Mouse (Mus musculus): Measurements from ENCODE around the gene Akap8l. TPM values are rescaled to one million over a fixed set of nuclear protein-coding genes. Genes with fewer than 3 reads are reported as not detected.

Akap8l gene
- polyA plus RNA-seq, 1 experiment from 2014 or later = 140 TPM

DNA sequence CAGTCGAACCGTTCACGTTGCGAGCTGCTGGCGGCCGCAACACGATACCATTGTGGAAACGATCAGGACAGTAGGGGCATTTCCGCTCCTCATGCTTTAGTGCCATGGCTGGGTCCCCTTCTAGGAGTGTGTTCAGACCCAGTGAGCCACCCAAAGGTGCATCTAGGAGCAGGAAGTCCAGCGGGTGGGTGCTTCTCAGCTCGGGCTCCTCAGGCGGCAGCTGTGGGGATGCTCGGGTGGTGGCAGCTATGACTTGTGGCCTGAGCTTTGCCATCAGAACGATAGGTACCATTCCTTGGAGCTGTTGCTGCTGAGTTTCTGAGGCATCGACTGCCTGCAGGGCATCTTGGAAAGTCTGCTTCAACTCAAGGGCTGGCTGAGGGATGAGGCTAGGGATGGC, 26.1 kb upstream of the Akap8l start:
- no peak overlapping the region for H3K27ac ChIP-seq (replicated peaks)
- WGBS = 86% methylated on average over 15 of the region's 15 CpGs
- H3K4me1 ChIP-seq = no peaks in the 10 kb centered on the region
- no peak overlapping the region for H3K4me2 ChIP-seq (replicated peaks)
- H3K9me3 ChIP-seq = no peaks in the 10 kb centered on the region
- H3K27me3 ChIP-seq = no peaks in the 10 kb centered on the region
- peaks cover 18% of the 10 kb centered on the region for H3K36me3 ChIP-seq
- no peak overlapping the region for H3K4me3 ChIP-seq
- H3K9ac ChIP-seq (replicated peaks) = no peak overlapping the region
- ATAC-seq (replicated peaks) = no peak

DNA sequence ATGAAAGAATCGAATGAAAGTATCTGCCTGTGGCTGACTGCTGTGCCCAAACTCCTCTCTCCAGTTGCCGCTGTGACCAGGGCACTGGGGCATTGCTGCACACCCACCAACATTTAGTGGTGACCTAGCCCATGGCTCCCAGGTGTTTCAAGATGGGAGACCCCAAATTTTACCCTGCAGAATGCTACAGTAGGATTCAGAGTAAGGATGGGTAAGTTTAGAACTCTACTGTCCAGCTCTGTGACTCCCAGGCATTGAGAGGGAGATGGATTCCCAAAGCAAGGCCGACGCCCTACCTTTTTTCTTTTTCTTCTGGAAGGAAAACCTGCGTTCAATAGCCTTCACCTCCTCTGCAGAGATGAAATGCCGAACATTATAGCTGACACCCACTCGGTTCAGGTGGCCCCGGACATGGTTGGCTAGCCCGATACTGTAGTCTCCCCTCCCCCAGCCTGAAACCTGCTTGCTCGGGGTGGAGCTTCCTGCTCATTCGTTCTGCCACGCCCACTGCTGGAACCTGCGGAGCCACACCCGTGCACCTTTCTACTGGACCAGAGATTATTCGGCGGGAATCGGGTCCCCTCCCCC, 18.7 kb upstream of the Akap8l start:
- Histone ChIP-seq H3K9me3 (no peaks in the 10 kb centered on the region), H3K4me3 (peak overlapping the region; percentile 24), H3K27me3 (no peaks in the 10 kb centered on the region), H3K36me3 (peaks cover 6% of the 10 kb centered on the region; the same call in 1 of the 2 replicates), H3K4me1 (peaks cover 10% of the 10 kb centered on the region), H3K27ac (replicated peaks) (no peak overlapping the region), H3K4me2 (replicated peaks) (peak overlapping the region; percentile 37), H3K9ac (replicated peaks) (no peak overlapping the region)
- ATAC-seq (replicated peaks) = no peak
- WGBS = 13% methylated on average over 14 of the region's 17 CpGs

DNA sequence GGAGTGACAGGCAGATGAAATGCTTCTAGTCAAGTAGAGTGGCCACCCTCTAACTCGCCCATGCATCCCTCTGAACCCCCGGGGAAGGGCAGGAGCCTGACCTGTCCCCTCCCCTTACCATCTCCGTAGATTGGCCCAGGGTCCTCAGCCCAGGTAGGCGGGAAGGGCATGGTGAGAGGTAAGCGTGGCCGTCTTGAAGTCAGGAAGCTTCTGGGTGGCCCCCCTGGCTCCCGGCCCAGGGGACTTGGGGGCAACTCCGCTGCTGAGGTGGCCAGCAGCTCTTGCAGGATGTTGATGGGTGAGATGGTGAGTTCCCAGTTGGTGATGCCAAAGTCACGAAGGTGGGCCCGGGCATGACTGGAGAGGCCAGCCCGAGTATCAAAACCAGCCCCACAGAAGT, 17.3 kb upstream of the Akap8l start:
- ATAC-seq (replicated peaks) = no peak
- Histone ChIP-seq H3K27ac (replicated peaks) (no peak overlapping the region), H3K9ac (replicated peaks) (no peak overlapping the region)

DNA sequence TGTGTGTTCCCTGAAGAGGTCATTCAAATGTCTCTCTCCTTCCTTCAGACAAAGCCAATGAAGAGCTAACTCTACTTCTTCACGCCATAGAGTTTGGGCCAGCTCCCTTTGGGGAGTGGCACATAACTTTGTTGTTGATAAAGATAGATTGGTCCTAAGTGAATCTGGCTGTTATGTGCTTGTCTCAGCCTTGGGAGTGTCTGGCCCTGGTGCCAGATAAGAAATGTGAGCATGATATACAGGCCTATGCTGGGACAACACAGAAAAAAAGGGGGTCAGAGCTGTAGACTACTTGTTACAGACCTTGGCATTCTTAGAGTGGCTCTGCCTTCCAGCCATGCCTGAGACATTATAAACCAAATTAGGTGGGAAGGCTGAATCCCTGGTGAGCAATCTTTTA, 14.9 kb upstream of the Akap8l start:
- Histone ChIP-seq H3K9ac (replicated peaks) (no peak overlapping the region), H3K27ac (replicated peaks) (no peak overlapping the region)
- WGBS = 91% methylated on average over 1 of the region's 1 CpGs

More for the DNA sequence above, 17.3 kb upstream of the Akap8l start:
- Histone ChIP-seq H3K4me2 (replicated peaks) (no peak overlapping the region), H3K36me3 (peaks cover 6% of the 10 kb centered on the region; the same call in 1 of the 2 replicates), H3K27me3 (no peaks in the 10 kb centered on the region), H3K9me3 (no peaks in the 10 kb centered on the region), H3K4me1 (peaks cover 19% of the 10 kb centered on the region), H3K4me3 (no peak overlapping the region)
- WGBS = 90% methylated on average over 11 of the region's 11 CpGs

DNA sequence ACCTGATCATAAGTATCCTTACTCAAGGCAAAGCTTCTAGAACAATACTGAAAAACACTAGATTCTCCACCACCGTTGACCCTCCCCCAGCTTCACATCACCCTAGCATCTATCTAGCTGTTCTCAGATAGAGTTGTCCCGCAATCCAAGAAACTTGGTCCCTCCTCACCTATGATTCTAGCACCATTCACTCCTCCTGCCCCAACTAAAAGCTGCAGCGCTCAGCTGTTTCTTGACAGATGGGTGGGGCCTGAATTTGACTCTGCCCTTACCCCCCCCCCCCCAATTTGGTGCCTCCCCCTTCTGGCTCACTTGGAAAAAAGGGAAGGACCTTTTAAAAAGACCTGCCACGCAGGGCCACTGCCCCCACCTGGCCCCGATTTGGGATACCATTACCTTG, 14.4 kb upstream of the Akap8l start:
- Histone ChIP-seq H3K4me3 (peak overlapping the region; percentile 96), H3K4me2 (replicated peaks) (peak overlapping the region; percentile 86), H3K27ac (replicated peaks) (peak overlapping the region; percentile 78), H3K4me1 (peaks cover 27% of the 10 kb centered on the region), H3K27me3 (no peaks in the 10 kb centered on the region), H3K36me3 (peaks cover 32% of the 10 kb centered on the region), H3K9me3 (no peaks in the 10 kb centered on the region), H3K9ac (replicated peaks) (no peak overlapping the region)
- WGBS = 65% methylated on average over 5 of the region's 5 CpGs
- ATAC-seq (replicated peaks) = peak; percentile 14

More for the DNA sequence above, 14.9 kb upstream of the Akap8l start:
- Histone ChIP-seq H3K4me3 (no peak overlapping the region), H3K27me3 (no peaks in the 10 kb centered on the region), H3K36me3 (peaks cover 27% of the 10 kb centered on the region), H3K4me2 (replicated peaks) (no peak overlapping the region), H3K4me1 (peaks cover 27% of the 10 kb centered on the region), H3K9me3 (no peaks in the 10 kb centered on the region)
- no peak for ATAC-seq (replicated peaks)

DNA sequence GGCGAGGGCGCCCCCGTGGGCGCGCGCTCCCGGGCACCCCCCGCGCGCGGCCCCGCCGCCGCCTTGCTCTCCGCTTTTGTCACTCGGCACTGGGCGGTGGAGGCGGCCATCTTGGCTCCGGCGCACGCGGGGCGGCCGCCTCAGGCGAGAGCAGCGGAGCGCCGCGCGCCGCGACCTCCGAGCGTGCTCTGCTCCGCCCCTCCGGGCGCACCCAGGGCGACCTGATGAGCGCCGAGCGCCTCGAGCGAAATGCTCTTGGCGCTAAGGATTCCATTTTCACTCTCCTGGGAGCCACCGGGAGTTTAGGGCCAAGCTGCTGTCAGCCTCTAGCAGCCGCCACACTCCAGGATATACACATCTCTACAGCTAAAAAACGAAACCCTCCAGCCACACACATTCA, 13.9 kb upstream of the Akap8l start:
- WGBS = under 1% methylated on average over 46 of the region's 47 CpGs
- peak overlapping the region; percentile 92 for H3K9ac ChIP-seq (replicated peaks)
- H3K27me3 ChIP-seq = no peaks in the 10 kb centered on the region
- H3K4me3 ChIP-seq = peak overlapping the region; percentile 96
- H3K27ac ChIP-seq (replicated peaks) = peak overlapping the region; percentile 78
- peak overlapping the region; percentile 86 for H3K4me2 ChIP-seq (replicated peaks)
- no peaks in the 10 kb centered on the region for H3K9me3 ChIP-seq
- peaks cover 27% of the 10 kb centered on the region for H3K4me1 ChIP-seq
- ATAC-seq (replicated peaks) = peak; percentile 97
- H3K36me3 ChIP-seq = peaks cover 37% of the 10 kb centered on the region

DNA sequence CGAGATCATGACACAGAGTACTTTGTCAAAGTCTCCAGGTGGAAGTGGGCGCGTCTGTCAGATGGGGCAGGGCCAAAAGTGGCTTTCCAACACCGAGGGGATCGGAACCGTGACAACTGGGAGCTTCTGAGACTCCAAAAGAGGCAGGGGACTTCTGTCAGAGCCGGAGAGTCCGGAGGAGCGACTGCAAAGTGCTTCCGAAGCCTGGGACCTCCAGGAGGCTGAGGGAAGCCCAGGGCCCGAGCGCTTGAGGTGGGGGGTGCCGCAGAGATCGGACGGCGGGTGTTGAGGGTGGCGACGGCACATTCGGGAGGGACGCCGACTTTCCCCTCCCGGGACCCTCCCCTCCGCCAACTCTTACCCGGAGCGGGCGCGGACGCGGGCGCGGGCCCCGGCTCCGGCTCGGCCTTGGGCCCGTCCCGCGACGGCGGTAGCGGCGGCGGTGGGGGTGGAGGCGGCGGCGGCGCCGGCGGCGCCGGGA, 13.5 kb upstream of the Akap8l start:
- peaks cover 42% of the 10 kb centered on the region for H3K36me3 ChIP-seq

DNA sequence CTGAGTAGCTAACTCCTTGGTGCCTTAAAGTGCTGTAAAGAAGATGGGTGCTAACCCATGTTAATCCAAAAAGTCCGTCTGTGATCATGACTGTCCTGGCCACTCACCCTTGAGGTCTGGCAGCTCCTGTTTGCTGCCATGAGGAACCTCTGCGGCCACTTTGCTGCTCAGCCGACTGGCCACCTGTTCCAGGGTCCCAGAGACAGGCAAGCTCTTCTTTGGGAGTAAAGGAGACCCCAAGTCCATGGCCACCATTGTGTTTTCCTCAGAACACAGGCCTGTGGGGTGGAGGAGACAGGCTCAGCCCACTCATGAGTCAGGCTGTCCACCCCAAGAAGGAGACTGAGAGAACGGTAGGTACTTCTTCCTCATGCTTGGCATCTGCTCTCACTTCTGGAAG, 12.3 kb upstream of the Akap8l start:
- Histone ChIP-seq H3K4me2 (replicated peaks) (peak overlapping the region; percentile 86), H3K9ac (replicated peaks) (no peak overlapping the region), H3K4me3 (peak overlapping the region; percentile 96), H3K9me3 (no peaks in the 10 kb centered on the region), H3K4me1 (peaks cover 23% of the 10 kb centered on the region), H3K27me3 (no peaks in the 10 kb centered on the region), H3K27ac (replicated peaks) (no peak overlapping the region), H3K36me3 (peaks cover 53% of the 10 kb centered on the region)
- no peak for ATAC-seq (replicated peaks)
- 84% methylated on average over 4 of the region's 4 CpGs for WGBS

More for the DNA sequence above, 13.5 kb upstream of the Akap8l start:
- Histone ChIP-seq H3K9ac (replicated peaks) (peak overlapping the region; percentile 92), H3K27me3 (no peaks in the 10 kb centered on the region), H3K4me2 (replicated peaks) (peak overlapping the region; percentile 86), H3K27ac (replicated peaks) (peak overlapping the region; percentile 78), H3K9me3 (no peaks in the 10 kb centered on the region), H3K4me3 (peak overlapping the region; percentile 96), H3K4me1 (peaks cover 23% of the 10 kb centered on the region)
- peak; percentile 51 for ATAC-seq (replicated peaks)
- WGBS = 0% methylated on average over 21 of the region's 50 CpGs

DNA sequence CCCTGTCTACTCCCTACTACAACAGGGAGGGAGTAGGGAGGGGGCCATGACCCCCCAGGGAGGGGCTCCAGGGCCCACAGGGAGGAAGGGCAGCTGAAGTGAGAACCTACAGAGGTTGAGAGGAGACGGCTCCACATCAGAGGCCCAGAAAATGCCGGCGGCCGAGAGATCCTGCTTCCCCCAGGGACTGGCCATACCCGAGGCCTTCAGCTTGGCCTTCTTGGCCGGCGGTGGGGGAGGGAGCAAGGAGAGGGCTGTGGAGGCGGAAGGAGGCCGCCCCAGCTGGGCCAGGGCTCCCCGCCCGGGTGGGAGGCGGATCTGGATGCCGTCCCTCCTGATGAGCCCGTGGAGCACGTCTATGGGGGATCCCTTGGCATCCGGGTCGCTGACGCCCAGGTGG, 9.5 kb upstream of the Akap8l start:
- H3K27ac ChIP-seq (replicated peaks) = no peak overlapping the region
- H3K36me3 ChIP-seq = peaks cover 75% of the 10 kb centered on the region
- H3K4me3 ChIP-seq = no peak overlapping the region
- ATAC-seq (replicated peaks) = no peak
- 90% methylated on average over 17 of the region's 18 CpGs for WGBS
- no peak overlapping the region for H3K4me2 ChIP-seq (replicated peaks)
- H3K27me3 ChIP-seq = no peaks in the 10 kb centered on the region
- H3K9me3 ChIP-seq = no peaks in the 10 kb centered on the region
- no peak overlapping the region for H3K9ac ChIP-seq (replicated peaks)
- H3K4me1 ChIP-seq = peaks cover 23% of the 10 kb centered on the region

DNA sequence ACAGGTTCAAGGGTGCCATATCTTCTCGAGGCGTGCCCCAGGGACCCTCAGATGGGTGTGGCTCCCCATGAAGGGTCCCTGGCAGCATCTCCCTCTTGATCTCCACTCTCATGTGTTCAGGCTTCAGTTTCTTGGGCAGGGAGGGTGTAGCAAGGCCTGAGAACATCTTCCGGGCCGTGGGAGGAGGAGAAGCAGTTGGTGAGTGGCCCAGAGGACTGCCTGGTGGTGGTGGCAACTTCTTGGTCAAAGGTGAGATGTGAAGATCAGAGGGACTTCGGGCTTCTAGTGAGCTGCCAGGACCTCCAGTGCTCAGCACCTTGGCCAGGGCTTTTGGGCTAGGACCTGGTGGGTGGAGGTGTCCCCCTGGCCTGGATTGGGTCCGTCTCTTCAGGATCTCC, 8.5 kb upstream of the Akap8l start:
- H3K27ac ChIP-seq (replicated peaks) = no peak overlapping the region
- no peak overlapping the region for H3K9ac ChIP-seq (replicated peaks)
- H3K4me3 ChIP-seq = no peak overlapping the region
- H3K9me3 ChIP-seq = no peaks in the 10 kb centered on the region
- no peaks in the 10 kb centered on the region for H3K27me3 ChIP-seq
- H3K36me3 ChIP-seq = peaks cover 84% of the 10 kb centered on the region
- H3K4me1 ChIP-seq = peaks cover 25% of the 10 kb centered on the region
- no peak overlapping the region for H3K4me2 ChIP-seq (replicated peaks)
- no peak for ATAC-seq (replicated peaks)
- 94% methylated on average over 6 of the region's 6 CpGs for WGBS

DNA sequence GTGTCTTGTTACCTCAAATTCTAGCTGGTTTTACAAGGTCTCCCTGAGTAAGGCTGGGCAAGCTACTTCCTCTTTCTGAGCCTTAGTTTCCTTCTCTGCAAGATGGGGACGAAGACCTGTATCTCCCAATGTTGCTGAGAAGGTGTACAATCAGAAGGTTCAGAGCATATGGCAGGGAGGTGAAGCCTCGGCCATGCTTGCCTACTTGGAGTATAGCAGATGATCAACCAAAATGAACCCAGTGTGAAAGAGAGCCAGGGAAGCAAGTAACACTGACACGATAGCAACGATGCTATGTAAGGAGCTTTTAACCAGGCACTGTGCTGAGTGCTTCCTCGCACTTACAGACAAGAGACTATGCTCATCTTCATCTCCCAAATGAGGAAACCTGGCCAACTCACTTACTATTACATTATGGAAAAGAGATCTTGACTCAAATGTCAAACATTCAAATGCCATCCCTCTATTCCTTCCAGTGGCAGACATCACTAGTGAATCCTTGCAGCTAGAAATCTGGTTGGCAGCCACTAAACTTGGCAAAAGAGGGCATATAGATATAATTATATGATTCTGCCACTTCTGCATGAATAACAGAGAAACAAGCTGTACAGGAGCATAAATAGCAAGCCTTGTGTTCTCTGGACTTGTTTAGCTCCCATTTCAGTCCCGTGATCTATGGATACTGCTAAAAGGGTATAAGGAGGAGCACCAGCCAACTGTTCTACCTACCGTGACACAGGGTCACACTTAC, 8.0 kb upstream of the Akap8l start:
- 92% methylated on average over 7 of the region's 7 CpGs for WGBS
- H3K4me1 ChIP-seq = peaks cover 27% of the 10 kb centered on the region
- no peak overlapping the region for H3K4me2 ChIP-seq (replicated peaks)
- no peaks in the 10 kb centered on the region for H3K27me3 ChIP-seq
- H3K9ac ChIP-seq (replicated peaks) = no peak overlapping the region
- no peak overlapping the region for H3K4me3 ChIP-seq
- no peak overlapping the region for H3K27ac ChIP-seq (replicated peaks)
- peaks cover 89% of the 10 kb centered on the region for H3K36me3 ChIP-seq
- no peaks in the 10 kb centered on the region for H3K9me3 ChIP-seq
- no peak for ATAC-seq (replicated peaks)

Data from forebrain, embryonic 15.5 days (tissue).